Mouse (Mus musculus) heart, adult 2 months (tissue): ENCODE measurements around the gene Mink1.

ENCODE experiments used
- CTCF ChIP-seq: fragments of 200-600 bp; IDR thresholded peaks from 2 replicates; pipeline ENCODE4 v1.8.1; 2022; ENCODE audit warnings: antibody characterized with exemption, mild to moderate bottlenecking, moderate library complexity
- EP300 ChIP-seq: fragments of 200-500 bp; IDR thresholded peaks from 2 replicates; pipeline ENCODE4 v1.6.1; 2011; ENCODE audit warnings: low read depth, low read length, control low read depth; ENCODE audit not compliant: insufficient read depth

DNA sequence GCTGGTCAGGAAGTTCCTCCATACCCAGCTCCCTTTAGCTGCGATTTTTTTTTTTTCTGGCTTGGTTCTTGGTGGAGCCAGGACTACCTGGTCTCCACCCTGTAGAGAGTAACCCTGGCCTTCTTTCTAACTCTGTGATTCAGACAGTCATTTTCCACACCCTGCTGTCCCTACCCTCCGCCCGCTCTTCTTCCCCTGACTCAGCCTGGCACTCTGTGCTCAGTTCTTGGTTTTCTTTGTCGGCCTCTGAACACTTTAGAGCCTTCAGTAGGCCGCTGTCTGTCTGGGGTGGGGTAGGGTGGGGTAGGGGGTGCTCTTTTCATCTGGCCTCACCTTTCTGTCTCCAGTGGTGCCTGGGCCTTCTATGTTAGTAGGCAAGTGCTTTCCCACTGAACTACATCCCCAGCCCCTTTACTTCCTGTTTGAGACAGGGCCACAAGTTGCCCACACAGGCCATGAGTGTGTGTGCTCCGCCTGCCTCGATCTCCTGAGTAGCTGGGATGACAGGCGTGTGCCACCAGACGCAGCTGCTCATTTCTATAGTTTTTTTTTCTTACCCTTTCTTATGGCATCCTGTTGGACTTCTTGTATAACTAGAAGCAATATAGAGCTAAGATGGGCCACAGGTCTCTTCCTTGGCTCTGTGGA lies 17.2 kb downstream of the Mink1 start:
- no peak for TF ChIP-seq EP300
- no peak for TF ChIP-seq CTCF
